8 mouse cellular contexts compared by ENCODE assay signal in genomic region chr10:19356071-19356583, GRCm38 (mm10). TPM values are rescaled to one million over a fixed set of nuclear protein-coding genes. Genes with fewer than 3 reads are reported as not detected.
DNase-seq lines count a peak whose midpoint lies in the region; ATAC-seq and TF ChIP-seq lines count a peak whose summit lies in the region.

Olig3 (plus strand) TSS chr10:19356533.

- H3K4me1 ChIP-seq in liver, embryonic 11.5 days (replicated peaks; ENCODE audit: control insufficient read depth, insufficient read depth, low read length), result no peaks in the 10 kb centered on the region; the same call in 1 of the 2 replicates
- peaks cover 20% of the 10 kb centered on the region for H3K4me1 ChIP-seq in embryonic facial prominence, embryonic 10.5 days
- peaks cover 20% of the 10 kb centered on the region for H3K4me1 ChIP-seq in limb, embryonic 10.5 days
- H3K4me1 ChIP-seq in thymus, adult 2 months (replicated peaks; ENCODE audit: control insufficient read depth, insufficient read depth, low read length), result peaks cover 26% of the 10 kb centered on the region

- no peak for ATAC-seq in liver, embryonic 11.5 days (replicated peaks; ENCODE audit: low FRiP score)

- no peak within 1 kb of the TSS for H3K9ac ChIP-seq in liver, embryonic 11.5 days (ENCODE audit: low read depth, low read length)

- TF ChIP-seq CTCF in thymus, adult 2 months (IDR thresholded peaks at IDR 0.05; ENCODE audit: borderline replicate concordance, control insufficient read depth, extremely low read depth, insufficient read depth, low read length, poor library complexity), result no peak

- H3K9me3 ChIP-seq in liver, embryonic 11.5 days (ENCODE audit: control insufficient read depth, low read length), result no peaks in the 10 kb centered on the region
- no peaks in the 10 kb centered on the region for H3K9me3 ChIP-seq in embryonic facial prominence, embryonic 10.5 days
- no peaks in the 10 kb centered on the region for H3K9me3 ChIP-seq in limb, embryonic 10.5 days (replicated peaks)

- DNase-seq in liver, embryonic 11.5 days (ENCODE audit: low spot score), result no peak
- no peak for DNase-seq in liver
- no peak for DNase-seq in embryonic facial prominence, embryonic 10.5 days (ENCODE audit: low spot score)
- peak; percentile 46 for DNase-seq in limb, embryonic 10.5 days (ENCODE audit: low spot score)
- peak; percentile 57 for DNase-seq in thymus, adult 2 months
- DNase-seq in cerebellum, adult 11-12 months, result no peak
- DNase-seq in cerebellum, adult 18-20 months, result no peak
- no peak for DNase-seq in cerebellum, adult 9-11 months

- H3K4me2 ChIP-seq in liver, embryonic 11.5 days, result peak within 1 kb of the TSS; percentile 8; the same call in 1 of the 2 replicates

- H3K36me3 ChIP-seq in liver, embryonic 11.5 days (ENCODE audit: control insufficient read depth, insufficient read depth, low read length), result no peaks in the 10 kb centered on the region
- H3K36me3 ChIP-seq in embryonic facial prominence, embryonic 10.5 days (replicated peaks), result no peaks in the 10 kb centered on the region
- H3K36me3 ChIP-seq in limb, embryonic 10.5 days, result no peaks in the 10 kb centered on the region
- H3K36me3 ChIP-seq in thymus, adult 2 months (ENCODE audit: control insufficient read depth, insufficient read depth, low read length), result no peaks in the 10 kb centered on the region

- H3K27ac ChIP-seq in liver, embryonic 11.5 days (ENCODE audit: low read depth, low read length), result no peak within 1 kb of the TSS
- H3K27ac ChIP-seq in embryonic facial prominence, embryonic 10.5 days (replicated peaks), result no peak within 1 kb of the TSS
- no peak within 1 kb of the TSS for H3K27ac ChIP-seq in limb, embryonic 10.5 days
- H3K27ac ChIP-seq in thymus, adult 2 months (ENCODE audit: control insufficient read depth, insufficient read depth, low read length), result no peak within 1 kb of the TSS

- 1% methylated on average over 9 of the region's 9 CpGs for WGBS in liver, embryonic 11.5 days
- WGBS in embryonic facial prominence, embryonic 10.5 days, result 2% methylated on average over 9 of the region's 9 CpGs
- WGBS in limb, embryonic 10.5 days, result under 1% methylated on average over 9 of the region's 9 CpGs
- 4% methylated on average over 9 of the region's 9 CpGs for WGBS in thymus, adult 2 months

- no peak within 1 kb of the TSS; the same call in 1 of the 2 replicates for H3K4me3 ChIP-seq in liver, embryonic 11.5 days (ENCODE audit: low read depth, low read length)
- H3K4me3 ChIP-seq in embryonic facial prominence, embryonic 10.5 days, result peak within 1 kb of the TSS; percentile 47
- H3K4me3 ChIP-seq in limb, embryonic 10.5 days, result peak within 1 kb of the TSS; percentile 34
- H3K4me3 ChIP-seq in thymus, adult 2 months (ENCODE audit: control insufficient read depth, insufficient read depth, low read length), result peak within 1 kb of the TSS; percentile 50

- peaks cover 98% of the 10 kb centered on the region for H3K27me3 ChIP-seq in liver, embryonic 11.5 days (replicated peaks; ENCODE audit: control insufficient read depth, insufficient read depth, low read length)
- peaks cover 100% of the 10 kb centered on the region for H3K27me3 ChIP-seq in embryonic facial prominence, embryonic 10.5 days (replicated peaks; ENCODE audit: low read depth, poor library complexity, severe bottlenecking)
- peaks cover 100% of the 10 kb centered on the region for H3K27me3 ChIP-seq in limb, embryonic 10.5 days (ENCODE audit: low read depth, poor library complexity, severe bottlenecking)
- H3K27me3 ChIP-seq in thymus, adult 2 months (ENCODE audit: control insufficient read depth, insufficient read depth, low read length), result peaks cover 46% of the 10 kb centered on the region

- no peak for TF ChIP-seq POLR2A in thymus, adult 2 months (IDR thresholded peaks at IDR 0.05; ENCODE audit: control insufficient read depth, extremely low read depth, insufficient read depth, low read length, poor library complexity)

RNA-seq across cellular contexts. Expression of gene Olig3, which starts in this region (rescaled TPM):
- polyA plus RNA-seq in liver, embryonic 11.5 days (2014; fragmentation: Nextera tagmentation; extraction: Ambion mirVana), result not detected in 2 replicates
- 3.4 and 10.2 TPM in 2 replicates for polyA plus RNA-seq in embryonic facial prominence, embryonic 10.5 days (2016; fragmentation: Nextera tagmentation; extraction: Ambion mirVana)
- not detected in 2 replicates for polyA plus RNA-seq in limb, embryonic 10.5 days (2016; fragmentation: Nextera tagmentation; extraction: Ambion mirVana)
- polyA plus RNA-seq in thymus, adult 2 months (2012; rRNA removed), result 3.9 and 4.3 TPM in 2 replicates

Comparison
In these comparisons a context has a peak if more than half of its experiments do, and no peak if none do; other contexts are left out.
1. Peak in DNase-seq and H3K4me3 ChIP-seq in limb, embryonic 10.5 days; RNA of the gene not detected or under 1 TPM.